Mouse (Mus musculus): Measurements from ENCODE around the gene Dpy19l1. TPM values are rescaled to one million over a fixed set of nuclear protein-coding genes. Genes with fewer than 3 reads are reported as not detected.
A peak's percentile ranks its signal among the peaks of the same experiment; 100 is the strongest.

Gene Dpy19l1
- total RNA-seq, 1 experiment = 54.1 TPM

DNA sequence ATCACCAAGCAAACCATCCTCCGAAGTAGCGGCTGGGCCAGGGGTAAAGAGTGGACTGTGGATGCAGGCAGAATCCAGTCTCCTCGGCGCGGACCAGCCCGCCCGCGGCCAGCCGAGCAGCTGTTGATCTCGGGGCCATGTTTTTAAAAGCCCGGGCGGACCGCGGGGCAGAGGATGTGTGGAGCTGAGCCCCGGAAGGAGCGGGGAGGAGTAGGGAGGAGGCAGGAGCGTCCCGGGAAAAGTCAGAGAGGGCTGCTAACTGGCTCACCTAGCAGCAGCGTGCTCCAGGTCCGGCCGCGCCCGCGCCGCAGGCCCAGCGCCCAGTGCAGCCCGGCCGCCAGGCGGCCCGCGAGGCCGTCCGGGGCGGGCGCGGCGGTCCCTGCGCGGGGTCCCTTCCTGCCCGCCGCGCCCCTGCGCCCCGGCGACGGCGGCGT is 352 bp downstream of the Dpy19l1 start:
- H3K27ac ChIP-seq (ENCODE audit: insufficient read depth, low read depth, low read length, poor library complexity, severe bottlenecking) = peak overlapping the region; percentile 67
- H3K36me3 ChIP-seq (ENCODE audit: control insufficient read depth, insufficient read depth, low read length, poor library complexity, severe bottlenecking) = no peaks in the 10 kb centered on the region
- DNase-seq (ENCODE audit: low read depth, low spot score) = no peak
- no peaks in the 10 kb centered on the region for H3K9me3 ChIP-seq (ENCODE audit: control insufficient read depth, insufficient read depth, low read depth, low read length)
- peaks cover 0 to 4% of the 10 kb centered on the region in 2 experiments; a peak in 3 of 4 replicates for H3K4me1 ChIP-seq (ENCODE audit: control insufficient read depth in 2 of 2, insufficient read depth in 2 of 2, low read length in 2 of 2, poor library complexity in 1 of 2)
- in situ Hi-C loops (cut with MboI; ENCODE audit: low sequenced_read_pairs in 2 of 2, unreplicated experiment in 2 of 2) = loop anchor here in 1 of 2 experiments (25.0 kb wide), 1 partner anchor 365 kb away; no protein-coding TSS in a partner anchor
- H3K4me3 ChIP-seq (ENCODE audit: insufficient read depth in 1 of 2, low read depth in 1 of 2, low read length in 2 of 2, poor library complexity in 1 of 2, severe bottlenecking in 1 of 2) = peak overlapping the region; percentile 71 to 94
- no peak for TF ChIP-seq HCFC1 (IDR thresholded peaks at IDR 0.05; ENCODE audit: borderline replicate concordance, insufficient read depth, low read length)
- TF ChIP-seq ZNF384 (IDR thresholded peaks at IDR 0.05; ENCODE audit: low read depth, low read length) = no peak
- TF ChIP-seq CHD2 (IDR thresholded peaks at IDR 0.05; ENCODE audit: low read depth, low read length) = no peak
- no peak for TF ChIP-seq MAFK (IDR thresholded peaks at IDR 0.05; ENCODE audit: insufficient read depth, low read depth, low read length)
- no peak for TF ChIP-seq ZC3H11A (IDR thresholded peaks at IDR 0.05; ENCODE audit: borderline replicate concordance, low read depth, low read length)
- H3K9ac ChIP-seq (ENCODE audit: insufficient read depth, low read depth, low read length, poor library complexity, severe bottlenecking) = peak overlapping the region; percentile 88

DNA sequence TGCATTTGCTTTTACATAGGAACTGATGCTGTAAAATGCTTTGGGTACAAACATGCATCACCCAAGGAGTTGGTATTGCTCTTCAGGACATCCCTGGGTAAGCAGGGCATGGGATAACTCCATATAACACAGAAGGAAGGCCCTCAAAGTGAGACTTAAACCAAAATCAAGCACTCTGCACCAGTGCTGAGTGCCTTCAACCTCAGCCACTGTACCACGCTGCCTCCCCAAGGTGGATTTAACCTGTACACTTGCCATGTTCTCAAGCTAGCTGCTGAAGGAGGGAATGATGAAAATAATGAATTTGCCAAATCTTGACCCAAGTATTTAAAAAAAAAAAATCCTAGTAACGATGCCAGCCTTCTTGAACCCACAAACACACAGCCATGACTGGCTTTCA is 1.3 kb downstream of the Dpy19l1 start:
- H3K4me3 ChIP-seq (ENCODE audit: insufficient read depth in 1 of 2, low read depth in 1 of 2, low read length in 2 of 2, poor library complexity in 1 of 2, severe bottlenecking in 1 of 2) = peak overlapping the region in 1 of 2 experiments; percentile 71; a peak in 2 of 4 replicates
- no peaks in the 10 kb centered on the region for H3K36me3 ChIP-seq (ENCODE audit: control insufficient read depth, insufficient read depth, low read length, poor library complexity, severe bottlenecking)
- DNase-seq (ENCODE audit: low read depth, low spot score) = no peak
- peaks cover 0 to 4% of the 10 kb centered on the region in 2 experiments; a peak in 3 of 4 replicates for H3K4me1 ChIP-seq (ENCODE audit: control insufficient read depth in 2 of 2, insufficient read depth in 2 of 2, low read length in 2 of 2, poor library complexity in 1 of 2)
- H3K9me3 ChIP-seq (ENCODE audit: control insufficient read depth, insufficient read depth, low read depth, low read length) = no peaks in the 10 kb centered on the region
- no peak for TF ChIP-seq MAFK (IDR thresholded peaks at IDR 0.05; ENCODE audit: insufficient read depth, low read depth, low read length)
- no peak for TF ChIP-seq CHD2 (IDR thresholded peaks at IDR 0.05; ENCODE audit: low read depth, low read length)
- TF ChIP-seq HCFC1 (IDR thresholded peaks at IDR 0.05; ENCODE audit: borderline replicate concordance, insufficient read depth, low read length) = no peak
- H3K9ac ChIP-seq (ENCODE audit: insufficient read depth, low read depth, low read length, poor library complexity, severe bottlenecking) = no peak overlapping the region; the same call in 1 of the 2 replicates
- no peak overlapping the region for H3K27ac ChIP-seq (ENCODE audit: insufficient read depth, low read depth, low read length, poor library complexity, severe bottlenecking)
- in situ Hi-C loops (cut with MboI; ENCODE audit: low sequenced_read_pairs in 2 of 2, unreplicated experiment in 2 of 2) = loop anchor here in 1 of 2 experiments (25.0 kb wide), 1 partner anchor 364 kb away; no protein-coding TSS in a partner anchor

DNA sequence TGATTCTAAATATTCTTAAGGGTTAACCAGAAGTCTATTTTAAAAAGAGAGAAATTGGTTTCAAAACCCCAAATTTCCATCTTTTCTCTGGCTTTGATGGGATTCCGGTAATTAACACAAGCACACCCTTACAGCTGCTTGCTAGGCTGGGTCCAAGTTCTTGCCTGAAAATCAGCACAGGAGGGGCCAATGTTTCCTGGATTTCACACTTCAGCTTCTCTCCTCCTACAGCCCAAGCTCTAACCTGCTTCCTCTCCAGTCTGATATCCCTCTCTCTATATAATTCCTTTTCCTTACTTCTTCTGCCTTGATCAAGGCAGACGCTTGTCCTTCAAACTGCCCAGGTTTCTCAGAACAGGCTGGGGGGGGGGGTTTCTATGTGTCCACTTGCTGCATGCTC is 6.7 kb downstream of the Dpy19l1 start:
- no peak overlapping the region for H3K9ac ChIP-seq (ENCODE audit: insufficient read depth, low read depth, low read length, poor library complexity, severe bottlenecking)
- peaks cover 0 to 4% of the 10 kb centered on the region in 2 experiments; a peak in 1 of 4 replicates for H3K4me1 ChIP-seq (ENCODE audit: control insufficient read depth in 2 of 2, insufficient read depth in 2 of 2, low read length in 2 of 2, poor library complexity in 1 of 2)
- in situ Hi-C loops (cut with MboI; ENCODE audit: low sequenced_read_pairs in 2 of 2, unreplicated experiment in 2 of 2) = no loop called here

DNA sequence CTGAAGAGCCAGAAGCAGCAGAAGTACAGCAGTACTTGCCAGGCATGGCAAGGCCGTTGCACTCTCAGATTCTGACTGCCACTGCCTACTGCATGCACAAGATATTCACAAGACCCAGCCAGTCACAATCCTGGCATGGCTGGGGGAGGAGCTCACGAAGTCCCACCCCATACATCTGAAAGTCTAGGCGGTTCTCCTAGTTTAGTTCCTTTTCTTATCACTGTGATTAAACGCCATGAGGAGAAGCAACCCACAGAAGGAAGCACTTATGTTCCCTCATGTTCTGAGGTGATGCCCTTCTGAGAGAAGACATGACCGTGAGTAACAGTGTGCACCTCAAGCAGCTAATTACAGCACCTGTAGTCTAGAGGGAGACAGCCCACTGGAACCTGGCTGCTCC is 12.4 kb downstream of the Dpy19l1 start:
- no peaks in the 10 kb centered on the region; the same call in 1 of the 2 replicates for H3K36me3 ChIP-seq (ENCODE audit: control insufficient read depth, insufficient read depth, low read length, poor library complexity, severe bottlenecking)
- TF ChIP-seq ZNF384 (IDR thresholded peaks at IDR 0.05; ENCODE audit: low read depth, low read length) = no peak
- in situ Hi-C loops (cut with MboI; ENCODE audit: low sequenced_read_pairs in 2 of 2, unreplicated experiment in 2 of 2) = no loop called here
- no peak for DNase-seq (ENCODE audit: low read depth, low spot score)
- no peak overlapping the region for H3K9ac ChIP-seq (ENCODE audit: insufficient read depth, low read depth, low read length, poor library complexity, severe bottlenecking)
- H3K4me1 ChIP-seq (ENCODE audit: control insufficient read depth in 2 of 2, insufficient read depth in 2 of 2, low read length in 2 of 2, poor library complexity in 1 of 2) = peaks cover 4 to 8% of the 10 kb centered on the region in 2 experiments; a peak in 3 of 4 replicates
- no peak overlapping the region for H3K27ac ChIP-seq (ENCODE audit: insufficient read depth, low read depth, low read length, poor library complexity, severe bottlenecking)
- no peak overlapping the region for H3K4me3 ChIP-seq (ENCODE audit: insufficient read depth in 1 of 2, low read depth in 1 of 2, low read length in 2 of 2, poor library complexity in 1 of 2, severe bottlenecking in 1 of 2)
- no peaks in the 10 kb centered on the region for H3K9me3 ChIP-seq (ENCODE audit: control insufficient read depth, insufficient read depth, low read depth, low read length)

More for the DNA sequence above, 6.7 kb downstream of the Dpy19l1 start:
- Histone ChIP-seq H3K36me3 (ENCODE audit: control insufficient read depth, insufficient read depth, low read length, poor library complexity, severe bottlenecking) (no peaks in the 10 kb centered on the region), H3K9me3 (ENCODE audit: control insufficient read depth, insufficient read depth, low read depth, low read length) (no peaks in the 10 kb centered on the region), H3K4me3 (ENCODE audit: insufficient read depth in 1 of 2, low read depth in 1 of 2, low read length in 2 of 2, poor library complexity in 1 of 2, severe bottlenecking in 1 of 2) (no peak overlapping the region), H3K27ac (ENCODE audit: insufficient read depth, low read depth, low read length, poor library complexity, severe bottlenecking) (no peak overlapping the region)
- TF ChIP-seq ZNF384 (IDR thresholded peaks at IDR 0.05; ENCODE audit: low read depth, low read length) (no peak), ZC3H11A (IDR thresholded peaks at IDR 0.05; ENCODE audit: borderline replicate concordance, low read depth, low read length) (no peak), CHD2 (IDR thresholded peaks at IDR 0.05; ENCODE audit: low read depth, low read length) (no peak), MAFK (IDR thresholded peaks at IDR 0.05; ENCODE audit: insufficient read depth, low read depth, low read length) (no peak), HCFC1 (IDR thresholded peaks at IDR 0.05; ENCODE audit: borderline replicate concordance, insufficient read depth, low read length) (no peak)
- no peak for DNase-seq (ENCODE audit: low read depth, low spot score)
